Mouse (Mus musculus) MEL (cell line): ENCODE results near the gene Rtn4rl1.

Experiments used
- CTCF ChIP-seq, 3 experiments: IDR thresholded peaks in 2 of 3; conservative IDR thresholded peaks in 1 of 3; 2 replicates each; pipeline ENCODE4 v1.5.1; 2011 to 2012; ENCODE audit warnings: low read length in 3 of 3, low read depth in 2 of 3, mild to moderate bottlenecking in 2 of 3, improper control_type of control experiment in 1 of 3, inconsistent platforms in 1 of 3, mixed read lengths in 1 of 3, moderate library complexity in 1 of 3; ENCODE audit not compliant: control insufficient read depth in 1 of 3, insufficient read depth in 1 of 3, poor library complexity in 1 of 3, severe bottlenecking in 1 of 3
- KAT2A ChIP-seq: conservative IDR thresholded peaks from 2 replicates; pipeline ENCODE4 v1.6.1; 2012; ENCODE audit warnings: low read depth, low read length, improper control_type of control experiment, inconsistent platforms
- NELFE ChIP-seq: IDR thresholded peaks from 2 replicates; pipeline ENCODE4 v1.6.1; 2011; ENCODE audit warnings: low read depth, low read length, improper control_type of control experiment
- POLR2A ChIP-seq, 2 experiments: IDR thresholded peaks; 2 replicates each; pipeline ENCODE4 v1.6.1; 2011 to 2012; ENCODE audit warnings: low read length in 2 of 2, mild to moderate bottlenecking in 2 of 2, control low read depth in 1 of 2, improper control_type of control experiment in 1 of 2, low read depth in 1 of 2, moderate library complexity in 1 of 2; ENCODE audit not compliant: control insufficient read depth in 1 of 2, insufficient read depth in 1 of 2, poor library complexity in 1 of 2
- POLR2AphosphoS2 ChIP-seq: IDR thresholded peaks from 2 replicates; pipeline ENCODE4 v1.6.1; 2011; ENCODE audit warnings: low read length, improper control_type of control experiment
- TCF12 ChIP-seq: IDR thresholded peaks from 2 replicates; pipeline ENCODE4 v1.6.1; 2014; ENCODE audit warnings: low read depth, mild to moderate bottlenecking, inconsistent platforms, low read length, improper control_type of control experiment, moderate library complexity

DNA sequence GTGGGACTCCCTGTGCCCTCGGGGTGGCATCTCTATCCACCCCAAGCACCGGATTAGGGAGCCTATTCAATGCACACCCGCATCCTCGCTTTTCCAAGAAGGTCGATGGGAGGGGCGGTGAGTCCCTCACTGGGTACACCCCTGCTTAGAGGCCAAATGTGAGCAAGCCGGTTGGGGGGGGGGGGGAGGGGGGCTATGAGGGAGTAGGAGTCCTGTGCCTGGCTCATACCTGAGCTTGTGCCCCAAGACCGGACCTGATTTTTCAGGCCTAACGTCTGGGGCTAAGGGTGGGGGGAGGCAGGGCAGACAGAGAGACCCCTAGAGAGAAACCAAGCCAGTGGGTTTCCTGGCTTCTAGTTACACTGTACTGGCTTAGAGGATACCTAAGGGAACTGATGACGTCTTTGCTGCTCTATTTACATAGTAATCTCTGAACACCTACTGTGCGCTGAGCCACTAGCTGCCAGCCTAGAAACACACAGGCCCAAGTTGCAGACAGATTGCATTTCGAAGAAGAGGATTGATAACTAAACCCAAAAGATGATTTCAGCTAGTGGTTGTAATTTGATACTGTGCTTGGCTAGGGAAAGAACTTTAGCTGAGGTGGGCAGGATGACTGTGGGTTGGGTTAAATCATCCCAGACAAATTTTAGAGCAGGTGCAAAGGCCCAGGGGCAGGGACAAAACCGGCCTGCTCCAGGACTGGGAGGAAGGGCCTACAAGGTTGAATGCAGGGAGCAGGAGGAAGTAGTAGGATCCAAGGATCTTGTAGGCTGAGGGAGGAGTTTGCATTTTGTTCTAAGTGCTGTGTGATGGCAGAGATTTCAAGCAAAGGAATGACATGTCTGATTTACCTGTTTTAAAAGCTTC is 20.7 kb downstream of the Rtn4rl1 start:
- TF ChIP-seq CTCF (IDR thresholded peaks at IDR 0.05 in 2 of 3, conservative IDR thresholded peaks at IDR 0.05 in 1 of 3; ENCODE audit: control insufficient read depth in 1 of 3, insufficient read depth in 1 of 3, low read depth in 2 of 3, low read length in 3 of 3, poor library complexity in 1 of 3, severe bottlenecking in 1 of 3), result no peak
- TF ChIP-seq TCF12, result no peak
- TF ChIP-seq POLR2A (IDR thresholded peaks at IDR 0.05; ENCODE audit: control insufficient read depth in 1 of 2, insufficient read depth in 1 of 2, low read depth in 1 of 2, low read length in 2 of 2, poor library complexity in 1 of 2), result no peak
- no peak for TF ChIP-seq POLR2AphosphoS2
- TF ChIP-seq NELFE, result no peak
- TF ChIP-seq KAT2A, result no peak
